Mouse (Mus musculus) CH12.LX (cell line): ENCODE results near the gene Btbd1. TPM values are rescaled to one million over a fixed set of nuclear protein-coding genes. Genes with fewer than 3 reads are reported as not detected.
A peak's percentile ranks its signal among the peaks of the same experiment; 100 is the strongest.

Experiments used
- DNase-seq: peaks from one replicate; pipeline ENCODE4 v3.0.0-alpha.2; 2013; ENCODE audit errors: extremely low read depth
- H3K27ac ChIP-seq: 2 replicates; pipeline ENCODE4 v1.5.1; 2012; ENCODE audit warnings: low read depth, mild to moderate bottlenecking, control low read depth, moderate library complexity; ENCODE audit not compliant: insufficient read depth
- H3K27me3 ChIP-seq: replicated peaks from 2 replicates; pipeline ENCODE3; 2012; ENCODE audit warnings: inconsistent platforms
- H3K36me3 ChIP-seq, 2 experiments: replicated peaks in 1 of 2; 2 replicates each; pipeline versions ENCODE3 to v1.6.1; 2012; ENCODE audit warnings: inconsistent platforms in 1 of 2, low read length in 1 of 2, mild to moderate bottlenecking in 1 of 2, mixed read lengths in 1 of 2, moderate library complexity in 1 of 2; ENCODE audit not compliant: control insufficient read depth in 1 of 2, insufficient read depth in 1 of 2
- H3K4me1 ChIP-seq, 2 experiments: 2 replicates each; pipeline ENCODE4 v1.6.1; 2012; ENCODE audit warnings: inconsistent platforms in 1 of 2, moderate library complexity in 1 of 2; ENCODE audit not compliant: insufficient read depth in 2 of 2, control insufficient read depth in 1 of 2
- H3K4me2 ChIP-seq: 2 replicates; pipeline ENCODE4 v1.6.1; 2012; ENCODE audit warnings: low read depth, mild to moderate bottlenecking, control low read depth; ENCODE audit not compliant: poor library complexity, insufficient read depth, severe bottlenecking
- H3K4me3 ChIP-seq, 3 experiments: fragments of 150-350 bp in 1 of 3; sonication (generic) in 1 of 3; replicated peaks in 1 of 3; 2 replicates each; pipeline versions ENCODE3 to v1.5.1; 2011 to 2012; ENCODE audit warnings: low read depth in 2 of 3, low read length in 2 of 3, mild to moderate bottlenecking in 2 of 3, moderate library complexity in 2 of 3, control low read depth in 1 of 3, improper control_type of control experiment in 1 of 3, inconsistent platforms in 1 of 3, mixed read lengths in 1 of 3; ENCODE audit not compliant: poor library complexity in 1 of 3
- H3K79me2 ChIP-seq: replicated peaks from 2 replicates; pipeline ENCODE4 v1.6.1; 2012; ENCODE audit warnings: mild to moderate bottlenecking, moderate library complexity; ENCODE audit not compliant: control insufficient read depth, poor library complexity, insufficient read depth, severe bottlenecking; ENCODE audit errors: extremely low read depth
- H3K9ac ChIP-seq: 2 replicates; pipeline ENCODE4 v1.6.1; 2012; ENCODE audit warnings: low read depth, mild to moderate bottlenecking, control low read depth, moderate library complexity; ENCODE audit not compliant: insufficient read depth
- H3K9me3 ChIP-seq: replicated peaks from 2 replicates; pipeline ENCODE3; 2012; ENCODE audit warnings: low read length, inconsistent platforms, mixed read lengths
- BHLHE40 ChIP-seq: IDR thresholded peaks from 2 replicates; pipeline ENCODE4 v1.6.1; 2011; ENCODE audit warnings: mild to moderate bottlenecking, low read depth, low read length, improper control_type of control experiment
- CHD2 ChIP-seq: IDR thresholded peaks from 2 replicates; pipeline ENCODE4 v1.6.1; 2011; ENCODE audit warnings: low read length, improper control_type of control experiment
- CTCF ChIP-seq, 2 experiments: IDR thresholded peaks in 1 of 2; conservative IDR thresholded peaks in 1 of 2; 2 replicates each; pipeline ENCODE4 v1.5.1; 2011 to 2012; ENCODE audit warnings: low read depth in 2 of 2, low read length in 2 of 2, improper control_type of control experiment in 1 of 2, inconsistent platforms in 1 of 2, mild to moderate bottlenecking in 1 of 2, moderate library complexity in 1 of 2
- E2F4 ChIP-seq: IDR thresholded peaks from 2 replicates; pipeline ENCODE4 v1.6.1; 2011; ENCODE audit warnings: low read depth, low read length, improper control_type of control experiment; ENCODE audit not compliant: insufficient replicate concordance
- ELF1 ChIP-seq: IDR thresholded peaks from 2 replicates; pipeline ENCODE4 v1.6.1; 2014; ENCODE audit warnings: low read depth, mild to moderate bottlenecking, inconsistent platforms, low read length, improper control_type of control experiment
- EP300 ChIP-seq: IDR thresholded peaks from 2 replicates; pipeline ENCODE4 v1.6.1; 2011; ENCODE audit warnings: low read length, improper control_type of control experiment
- ETS1 ChIP-seq: conservative IDR thresholded peaks from 2 replicates; pipeline ENCODE4 v1.6.1; 2012; ENCODE audit warnings: low read depth, mild to moderate bottlenecking, inconsistent platforms, low read length, improper control_type of control experiment, moderate library complexity
- GABPA ChIP-seq: IDR thresholded peaks from 2 replicates; pipeline ENCODE4 v1.6.1; 2012; ENCODE audit warnings: low read depth, low read length, improper control_type of control experiment, inconsistent platforms; ENCODE audit not compliant: insufficient replicate concordance
- HCFC1 ChIP-seq: IDR thresholded peaks from 2 replicates; pipeline ENCODE4 v1.6.1; 2012; ENCODE audit warnings: low read depth, mild to moderate bottlenecking, inconsistent platforms, low read length, improper control_type of control experiment
- IRF4 ChIP-seq: IDR thresholded peaks from 2 replicates; pipeline ENCODE4 v1.6.1; 2014; ENCODE audit warnings: low read depth, mild to moderate bottlenecking, inconsistent platforms, low read length, improper control_type of control experiment
- JUND ChIP-seq: conservative IDR thresholded peaks from 2 replicates; pipeline ENCODE4 v1.6.1; 2011; ENCODE audit warnings: low read depth, low read length, improper control_type of control experiment
- KAT2A ChIP-seq: IDR thresholded peaks from 2 replicates; pipeline ENCODE4 v1.6.1; 2012; ENCODE audit warnings: low read length, improper control_type of control experiment, inconsistent platforms; ENCODE audit not compliant: insufficient replicate concordance
- MAFK ChIP-seq: IDR thresholded peaks from 2 replicates; pipeline ENCODE4 v1.6.1; 2011; ENCODE audit warnings: low read length, improper control_type of control experiment; ENCODE audit not compliant: insufficient replicate concordance
- MAX ChIP-seq: IDR thresholded peaks from 2 replicates; pipeline ENCODE4 v1.6.1; 2011; ENCODE audit warnings: low read length, improper control_type of control experiment
- MXI1 ChIP-seq: IDR thresholded peaks from 2 replicates; pipeline ENCODE4 v1.6.1; 2011; ENCODE audit warnings: mild to moderate bottlenecking, low read depth, low read length, improper control_type of control experiment
- MYC ChIP-seq: IDR thresholded peaks from 2 replicates; pipeline ENCODE4 v1.6.1; 2011; ENCODE audit warnings: low read depth, mild to moderate bottlenecking, improper control_type of control experiment, low read length
- NELFE ChIP-seq: IDR thresholded peaks from 2 replicates; pipeline ENCODE4 v1.6.1; 2011; ENCODE audit warnings: low read depth, low read length, improper control_type of control experiment
- NRF1 ChIP-seq: IDR thresholded peaks from 2 replicates; pipeline ENCODE4 v1.6.1; 2014; ENCODE audit warnings: low read depth, mild to moderate bottlenecking, inconsistent platforms, low read length, improper control_type of control experiment, moderate library complexity
- PAX5 ChIP-seq: IDR thresholded peaks from 2 replicates; pipeline ENCODE4 v1.6.1; 2012; ENCODE audit warnings: low read length, inconsistent platforms, mixed read lengths
- POLR2AphosphoS2 ChIP-seq: IDR thresholded peaks from 2 replicates; pipeline ENCODE4 v1.6.1; 2011; ENCODE audit warnings: low read depth, low read length, improper control_type of control experiment
- RAD21 ChIP-seq: IDR thresholded peaks from 2 replicates; pipeline ENCODE4 v1.6.1; 2011; ENCODE audit warnings: low read depth, mild to moderate bottlenecking, low read length, improper control_type of control experiment, moderate library complexity
- RCOR1 ChIP-seq: conservative IDR thresholded peaks from 2 replicates; pipeline ENCODE4 v1.6.1; 2012; ENCODE audit warnings: low read depth, mild to moderate bottlenecking, inconsistent platforms, low read length, improper control_type of control experiment
- SIN3A ChIP-seq: IDR thresholded peaks from 2 replicates; pipeline ENCODE4 v1.6.1; 2012; ENCODE audit warnings: low read length, improper control_type of control experiment, inconsistent platforms
- SMC3 ChIP-seq: IDR thresholded peaks from 2 replicates; pipeline ENCODE4 v1.6.1; 2011; ENCODE audit warnings: low read depth, low read length, improper control_type of control experiment
- TCF12 ChIP-seq: IDR thresholded peaks from 2 replicates; pipeline ENCODE4 v1.6.1; 2014; ENCODE audit warnings: low read depth, mild to moderate bottlenecking, inconsistent platforms, low read length, improper control_type of control experiment
- UBTF ChIP-seq: IDR thresholded peaks from 2 replicates; pipeline ENCODE4 v1.6.1; 2012; ENCODE audit warnings: low read depth, mild to moderate bottlenecking, inconsistent platforms, low read length, improper control_type of control experiment, moderate library complexity
- USF1 ChIP-seq: IDR thresholded peaks from 2 replicates; pipeline ENCODE4 v1.6.1; 2014; ENCODE audit warnings: low read depth, mild to moderate bottlenecking, inconsistent platforms, low read length, improper control_type of control experiment
- ZC3H11A ChIP-seq: IDR thresholded peaks from 2 replicates; pipeline ENCODE4 v1.6.1; 2012; ENCODE audit warnings: low read depth, mild to moderate bottlenecking, inconsistent platforms, low read length, improper control_type of control experiment
- ZKSCAN1 ChIP-seq: IDR thresholded peaks from 2 replicates; pipeline ENCODE4 v1.6.1; 2012; ENCODE audit warnings: low read depth, inconsistent platforms, low read length, improper control_type of control experiment, borderline replicate concordance
- ZMIZ1 ChIP-seq: IDR thresholded peaks from 2 replicates; pipeline ENCODE4 v1.6.1; 2012; ENCODE audit warnings: low read depth, mild to moderate bottlenecking, inconsistent platforms, low read length, improper control_type of control experiment
- ZNF384 ChIP-seq: IDR thresholded peaks from 2 replicates; pipeline ENCODE4 v1.6.1; 2012; ENCODE audit warnings: low read depth, low read length, improper control_type of control experiment, inconsistent platforms
- dilution Hi-C: fragments of 300-500 bp; cut with MboI; formaldehyde crosslinking; loops from 2 replicates; pipeline ENCODE4 v1.14.3; 2020; ENCODE audit warnings: low sequenced_read_pairs; ENCODE audit not compliant: extremely low pct_unique_long_range_greater_than_20kb, extremely low pct_ligation_motif_present
- in situ Hi-C: fragments of 300-500 bp; cut with MboI; formaldehyde crosslinking; loops from 3 replicates; pipeline ENCODE4 v1.14.3; 2019; ENCODE audit warnings: low sequenced_read_pairs, low pct_ligation_motif_present, low pct_unique_long_range_greater_than_20kb, mixed read lengths
- polyA plus RNA-seq: library from polyadenylated mRNA; unstranded; fragments of >175 nt; gene quantifications from 2 replicates; pipeline ENCODE4 v1.2.1, GENCODE M21; 2012; ENCODE audit warnings: low read depth; ENCODE audit not compliant: insufficient read length
- total RNA-seq, 2 experiments: library from RNA; depleted of rRNA; stranded (reverse); fragments of 300-350 nt in 1 of 2; fragments of >200 nt in 1 of 2; gene quantifications; 2 replicates each; pipeline ENCODE4 v1.2.3; 2012 to 2014

Gene Btbd1
- total and polyA plus RNA-seq, 3 experiments, result 45.8 to 88.8 (median 67.1) TPM

GRCm38 (mm10) chr7:81872493-81873013 lies 43.3 kb upstream of the Btbd1 start:
- no peak overlapping the region for H3K4me3 ChIP-seq
- H3K79me2 ChIP-seq, result no peaks in the 10 kb centered on the region
- no peaks in the 10 kb centered on the region for H3K36me3 ChIP-seq
- H3K4me1 ChIP-seq, result peaks cover 0 to 11% of the 10 kb centered on the region in 2 experiments; a peak in 2 of 4 replicates
- DNase-seq, result no peak
- no peaks in the 10 kb centered on the region for H3K27me3 ChIP-seq
- in situ Hi-C loops (no loop called here), dilution Hi-C loops (no loop called here)
- H3K27ac ChIP-seq, result no peak overlapping the region
- no peak overlapping the region for H3K9ac ChIP-seq
- no peak for TF ChIP-seq BHLHE40
- TF ChIP-seq ZKSCAN1, result no peak
- TF ChIP-seq KAT2A, result no peak
- no peak for TF ChIP-seq E2F4
- no peak for TF ChIP-seq IRF4
- no peak for TF ChIP-seq POLR2AphosphoS2
- TF ChIP-seq PAX5, result no peak
- TF ChIP-seq NRF1, result no peak
- TF ChIP-seq MYC, result no peak
- no peak for TF ChIP-seq ZMIZ1
- TF ChIP-seq MAX, result no peak
- no peak for TF ChIP-seq USF1
- TF ChIP-seq ETS1, result no peak
- TF ChIP-seq SMC3, result no peak
- no peaks in the 10 kb centered on the region for H3K9me3 ChIP-seq
- no peak overlapping the region for H3K4me2 ChIP-seq

- in situ Hi-C loops (no loop called here), dilution Hi-C loops (no loop called here)
- Histone ChIP-seq H3K9me3 (no peaks in the 10 kb centered on the region), H3K4me1 (peaks cover 6 to 30% of the 10 kb centered on the region in 2 experiments), H3K79me2 (no peaks in the 10 kb centered on the region), H3K4me3 (no peak overlapping the region), H3K27ac (no peak overlapping the region), H3K36me3 (no peaks in the 10 kb centered on the region), H3K9ac (no peak overlapping the region), H3K27me3 (no peaks in the 10 kb centered on the region), H3K4me2 (no peak overlapping the region)
- peak; percentile 73 for DNase-seq
- TF ChIP-seq CTCF (conservative IDR thresholded peaks at IDR 0.05 in 1 of 2, IDR thresholded peaks at IDR 0.05 in 1 of 2; ENCODE audit: low read depth in 2 of 2, low read length in 2 of 2) (peak; percentile 48 to 87), ZNF384 (no peak), RAD21 (peak; percentile 68), SMC3 (peak; percentile 86), SIN3A (no peak), MAFK (no peak), CHD2 (no peak), POLR2AphosphoS2 (no peak), ELF1 (no peak), GABPA (no peak), ZKSCAN1 (no peak), HCFC1 (no peak), BHLHE40 (no peak), UBTF (no peak), JUND (no peak), MAX (no peak), TCF12 (no peak; the same call in 1 of the 2 replicates), USF1 (no peak), ZMIZ1 (no peak), PAX5 (no peak), ZC3H11A (no peak), EP300 (no peak), MXI1 (no peak), KAT2A (no peak), ETS1 (0 out of 2 replicates have a peak, but pooled peaks have one; percentile 26), RCOR1 (no peak), NELFE (no peak; the same call in 1 of the 2 replicates), E2F4 (no peak), MYC (no peak)
Observed at GRCm38 (mm10) chr7:81868158-81868557, 38.9 kb upstream of the Btbd1 start.
